Comparison of ENCODE assay signal across 7 mouse cellular contexts in genomic region chr2:92883039-92883911, GRCm38 (mm10). TPM values are rescaled to one million over a fixed set of nuclear protein-coding genes. Genes with fewer than 3 reads are reported as not detected.
A peak's percentile ranks its signal among the peaks of the same experiment; 100 is the strongest.
DNase-seq lines count a peak whose midpoint lies in the region; ATAC-seq lines count a peak whose summit lies in the region.

No protein-coding gene starts in this region.

- H3K4me1 ChIP-seq in forebrain, embryonic 15.5 days, result peaks cover 9% of the 10 kb centered on the region
- peaks cover 7% of the 10 kb centered on the region for H3K4me1 ChIP-seq in hindbrain, embryonic 14.5 days (replicated peaks; ENCODE audit: control insufficient read depth, insufficient read depth, low read length)

- H3K27me3 ChIP-seq in forebrain, embryonic 15.5 days, result no peaks in the 10 kb centered on the region
- H3K27me3 ChIP-seq in hindbrain, embryonic 14.5 days (ENCODE audit: control insufficient read depth, insufficient read depth, low read length), result no peaks in the 10 kb centered on the region

- 0 out of 2 replicates have a peak overlapping the region, but pooled peaks have one; percentile 2 for H3K9ac ChIP-seq in forebrain, embryonic 15.5 days (replicated peaks)
- H3K9ac ChIP-seq in hindbrain, embryonic 14.5 days, result no peak overlapping the region

- no peaks in the 10 kb centered on the region for H3K36me3 ChIP-seq in forebrain, embryonic 15.5 days
- H3K36me3 ChIP-seq in hindbrain, embryonic 14.5 days (replicated peaks; ENCODE audit: control insufficient read depth, insufficient read depth), result no peaks in the 10 kb centered on the region

- peak; percentile 56; the same call in 1 of the 2 replicates for ATAC-seq in cerebellum, adult (ENCODE audit: insufficient number of reproducible peaks, low FRiP score, low TSS enrichment)
- ATAC-seq in forebrain, embryonic 15.5 days (replicated peaks), result peak; percentile 62; the same call in 1 of the 2 replicates
- ATAC-seq in hindbrain, embryonic 14.5 days (ENCODE audit: low FRiP score), result peak; percentile 61
- peak; percentile 59; the same call in 1 of the 2 replicates for ATAC-seq in megakaryocyte, adult 5-6 weeks (ENCODE audit: poor library complexity, severe bottlenecking)

- H3K9me3 ChIP-seq in forebrain, embryonic 15.5 days, result no peaks in the 10 kb centered on the region
- no peaks in the 10 kb centered on the region for H3K9me3 ChIP-seq in hindbrain, embryonic 14.5 days (ENCODE audit: control insufficient read depth, low read length)

- no peak overlapping the region for H3K4me3 ChIP-seq in forebrain, embryonic 15.5 days
- H3K4me3 ChIP-seq in hindbrain, embryonic 14.5 days (replicated peaks; ENCODE audit: low read length), result no peak overlapping the region

- peak; percentile 47 for DNase-seq in Muller cell, postnatal 12 days (ENCODE audit: inconsistent ontology term)
- peak; percentile 88 for DNase-seq in hindbrain, embryonic 14.5 days (ENCODE audit: low spot score)
- peak; percentile 66 to 82 for DNase-seq in layer of hippocampus, postnatal 14 days (ENCODE audit: low spot score in 2 of 2)
- DNase-seq in right cerebral cortex, postnatal 36 days (ENCODE audit: low spot score in 2 of 2), result peak; percentile 20 to 25

- 2% methylated on average over 15 of the region's 15 CpGs for WGBS in forebrain, embryonic 15.5 days
- WGBS in hindbrain, embryonic 14.5 days, result 2% methylated on average over 15 of the region's 15 CpGs

- H3K4me2 ChIP-seq in forebrain, embryonic 15.5 days (replicated peaks), result 0 out of 2 replicates have a peak overlapping the region, but pooled peaks have one; percentile 2
- H3K4me2 ChIP-seq in hindbrain, embryonic 14.5 days (replicated peaks), result peak overlapping the region; percentile 29

- H3K27ac ChIP-seq in forebrain, embryonic 15.5 days (replicated peaks), result no peak overlapping the region
- no peak overlapping the region for H3K27ac ChIP-seq in hindbrain, embryonic 14.5 days

RNA-seq across cellular contexts. Expression of gene Syt13, which starts 31.6 kb away (rescaled TPM):
- 21.8 and 30.0 TPM in 2 replicates for polyA plus RNA-seq in forebrain, embryonic 15.5 days (2015; fragmentation: Nextera tagmentation; extraction: Ambion mirVana)
- polyA plus RNA-seq in hindbrain, embryonic 14.5 days (2014; fragmentation: Nextera tagmentation; extraction: Ambion mirVana), result 29.7 and 39.8 TPM in 2 replicates
- 100 to 1,000 TPM; 124 to 128 TPM for total RNA-seq in layer of hippocampus, postnatal 14 days (2021)
- not detected in 2 replicates for total RNA-seq in megakaryocyte, adult 5-6 weeks (2015)
- not detected in 2 replicates for total RNA-seq in megakaryocyte, adult 5-6 weeks (2017)

Comparison
In these comparisons a context has a peak if more than half of its experiments do, and no peak if none do; other contexts are left out.
1. DNase-seq: peak in every context shown above with its lines; median percentile 88 in hindbrain, embryonic 14.5 days; 74 in layer of hippocampus, postnatal 14 days; 47 in Muller cell, postnatal 12 days; 22 in right cerebral cortex, postnatal 36 days.
2. RNA of gene Syt13, which starts 31.6 kb away (total RNA-seq): 124 to 128 TPM in layer of hippocampus, postnatal 14 days; not detected in megakaryocyte, adult 5-6 weeks; every median in the first group is over 100 times any median in the second.
3. Peak in every context shown above with its lines, with median percentiles within 50 percentile points of each other: ATAC-seq.